19 mouse cellular contexts compared by ENCODE assay signal in the genomic region with DNA sequence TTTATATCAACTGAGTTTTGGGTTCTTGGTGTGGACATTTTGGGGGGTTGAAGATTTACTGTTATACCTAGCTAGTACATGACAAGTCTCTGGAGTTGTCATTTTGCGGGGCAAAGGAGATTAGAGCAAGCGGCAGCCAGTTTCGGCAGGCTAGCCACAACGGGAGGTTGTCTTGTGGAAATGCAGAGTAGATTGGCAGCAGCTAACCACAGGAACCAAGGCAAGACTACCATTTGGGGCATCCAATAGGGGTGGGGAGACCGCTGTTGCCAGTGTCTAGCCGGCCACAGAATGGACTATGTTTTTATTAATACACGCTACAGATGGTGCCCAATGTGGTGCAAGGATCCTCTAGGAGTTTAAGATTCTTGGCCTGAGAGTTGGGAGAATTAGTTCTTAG.
"Had no signal": no experiment of that assay in that cellular context is flagged by ENCODE, and none has a peak within 500 bp of the region (broad histone marks: within the 10 kb centered on the region; RNA-seq: fewer than 3 reads in every experiment).

No protein-coding gene starts in this region.

- H3K4me1 ChIP-seq: midbrain, embryonic 10.5 days; midbrain, embryonic 12.5 days; neural tube, embryonic 13.5 days; neural tube, embryonic 15.5 days had no signal

- H3K27ac ChIP-seq: midbrain, embryonic 10.5 days; midbrain, embryonic 12.5 days; neural tube, embryonic 13.5 days; neural tube, embryonic 15.5 days had no signal

- ATAC-seq: midbrain, embryonic 16.5 days had no signal

- H3K4me2 ChIP-seq: lung, embryonic 14.5 days; midbrain, embryonic 12.5 days; neural tube, embryonic 13.5 days; neural tube, embryonic 15.5 days had no signal

- H3K4me3 ChIP-seq: midbrain, embryonic 10.5 days; midbrain, embryonic 12.5 days; myocyte; neural tube, embryonic 13.5 days; neural tube, embryonic 15.5 days had no signal

- H3K36me3 ChIP-seq: neural tube, embryonic 15.5 days had no signal

- H3K9ac ChIP-seq: lung, embryonic 14.5 days; midbrain, embryonic 12.5 days; neural tube, embryonic 13.5 days; neural tube, embryonic 15.5 days had no signal

- H3K27me3 ChIP-seq: midbrain, embryonic 12.5 days; neural tube, embryonic 13.5 days; neural tube, embryonic 15.5 days had no signal

- H3K9me3 ChIP-seq: neural tube, embryonic 15.5 days had no signal

- DNase-seq: lung, adult 18-20 months; lung, embryonic 14.5 days; lung, postnatal 10 days; lung, postnatal 4 days; midbrain, embryonic 14.5 days; retina, postnatal 1 day; right cerebral cortex, adult 18-20 months; right cerebral cortex, postnatal 25 days; right cerebral cortex, postnatal 4 days; spleen, adult 18-20 months; thymus, adult 18-20 months; thymus, postnatal 14 days; thymus, postnatal 36 days had no signal
